Mouse (Mus musculus) midbrain, embryonic 11.5 days (tissue): ENCODE measurements around the gene Aff4. TPM values are rescaled to one million over a fixed set of nuclear protein-coding genes. Genes with fewer than 3 reads are reported as not detected.
"Not testable (repeated sequence)": the region's sequence is repeated elsewhere in the genome, so short reads cannot be mapped to it uniquely, and the experiment has no call there.

Source experiments
- ATAC-seq: fragments of 200-750 bp; cut with Nextera tagmentation; 2 replicates; pipeline ENCODE4 v1.8.0; 2017; ENCODE audit warnings: moderate TSS enrichment, moderate library complexity; ENCODE audit not compliant: low FRiP score
- DNase-seq: peaks from one replicate; pipeline ENCODE4 v3.0.0; 2015; ENCODE audit warnings: low spot score; ENCODE audit errors: missing footprints
- H3K27ac ChIP-seq: fragments of 300-500 bp; sonication (generic); 2 replicates; pipeline ENCODE4 v1.5.1; 2014; ENCODE audit warnings: low read depth, low read length
- H3K27me3 ChIP-seq: fragments of 300-500 bp; sonication (generic); 2 replicates; pipeline ENCODE4 v1.6.1; 2014; ENCODE audit warnings: mild to moderate bottlenecking, low read length, moderate library complexity, mixed read lengths; ENCODE audit not compliant: control insufficient read depth, insufficient read depth
- H3K36me3 ChIP-seq: fragments of 300-500 bp; sonication (generic); 2 replicates; pipeline ENCODE4 v1.6.1; 2014; ENCODE audit warnings: mild to moderate bottlenecking, low read length, moderate library complexity, mixed read lengths; ENCODE audit not compliant: control insufficient read depth, insufficient read depth
- H3K4me1 ChIP-seq: fragments of 300-500 bp; sonication (generic); 2 replicates; pipeline ENCODE4 v1.6.1; 2014; ENCODE audit warnings: low read length; ENCODE audit not compliant: control insufficient read depth, insufficient read depth
- H3K4me2 ChIP-seq: fragments of 300-500 bp; sonication (generic); 2 replicates; pipeline ENCODE4 v1.6.1; 2014; ENCODE audit warnings: mild to moderate bottlenecking, moderate library complexity
- H3K4me3 ChIP-seq: fragments of 300-500 bp; sonication (generic); 2 replicates; pipeline ENCODE4 v1.5.1; 2014; ENCODE audit warnings: low read depth, low read length
- H3K9ac ChIP-seq: fragments of 300-500 bp; sonication (generic); 2 replicates; pipeline ENCODE4 v1.6.1; 2014; ENCODE audit warnings: low read length
- H3K9me3 ChIP-seq: fragments of 300-500 bp; sonication (generic); 2 replicates; pipeline ENCODE4 v1.6.1; 2016; ENCODE audit warnings: low read length; ENCODE audit not compliant: control insufficient read depth
- WGBS: fragments of 180-500 bp; shearing (Covaris S2); extraction: QIAGEN DNeasy Blood & Tissue Kit; methylation state at CpG from one replicate; pipeline ENCODE4 v1.1.7; 2014; 5-methylcytosine and 5-hydroxymethylcytosine counted together
- polyA plus RNA-seq: library from polyadenylated mRNA; unstranded; fragments of >200 nt; fragmentation: Nextera tagmentation; extraction: Ambion mirVana; gene quantifications from 2 replicates; pipeline ENCODE4 v1.2.1, GENCODE M21; 2014

Aff4 gene
- polyA plus RNA-seq, 1 experiment from 2014 or later, result 43.5 TPM

GRCm38 (mm10) chr11:53332076-53332680 is 18.5 kb upstream of the Aff4 start:
- no peak overlapping the region for H3K4me3 ChIP-seq
- ATAC-seq, result no peak
- 90% methylated on average over 14 of the region's 14 CpGs for WGBS
- no peak overlapping the region for H3K4me2 ChIP-seq
- H3K9ac ChIP-seq, result no peak overlapping the region
- peak; percentile 81 for DNase-seq
- H3K9me3 ChIP-seq, result no peaks in the 10 kb centered on the region
- no peaks in the 10 kb centered on the region for H3K4me1 ChIP-seq
- peaks cover 13% of the 10 kb centered on the region for H3K36me3 ChIP-seq
- H3K27ac ChIP-seq, result no peak overlapping the region
- H3K27me3 ChIP-seq, result no peaks in the 10 kb centered on the region

GRCm38 (mm10) chr11:53335505-53336181 is 15.0 kb upstream of the Aff4 start:
- ATAC-seq (no peak), DNase-seq (no peak)
- WGBS, result 32% methylated on average over 3 of the region's 3 CpGs
- Histone ChIP-seq H3K9me3 (no peaks in the 10 kb centered on the region), H3K4me2 (no peak overlapping the region), H3K4me1 (no peaks in the 10 kb centered on the region), H3K4me3 (no peak overlapping the region), H3K27ac (no peak overlapping the region), H3K36me3 (peaks cover 4% of the 10 kb centered on the region; the same call in 1 of the 2 replicates), H3K9ac (no peak overlapping the region), H3K27me3 (no peaks in the 10 kb centered on the region)

GRCm38 (mm10) chr11:53336182-53336571 is 14.5 kb upstream of the Aff4 start:
- no peak overlapping the region for H3K4me3 ChIP-seq
- H3K27ac ChIP-seq, result no peak overlapping the region

GRCm38 (mm10) chr11:53336924-53337323 is 13.7 kb upstream of the Aff4 start:
- Histone ChIP-seq H3K4me1 (no peaks in the 10 kb centered on the region), H3K27me3 (no peaks in the 10 kb centered on the region), H3K9me3 (no peaks in the 10 kb centered on the region), H3K36me3 (no peaks in the 10 kb centered on the region), H3K9ac (no peak overlapping the region), H3K4me3 (no peak overlapping the region), H3K4me2 (no peak overlapping the region), H3K27ac (no peak overlapping the region)
- no peak for ATAC-seq
- WGBS, result 85% methylated on average over 1 of the region's 1 CpGs
- DNase-seq, result peak; percentile 71

More at GRCm38 (mm10) chr11:53336182-53336571, 14.5 kb upstream of the Aff4 start:
- H3K9me3 ChIP-seq, result no peaks in the 10 kb centered on the region
- no peak overlapping the region for H3K9ac ChIP-seq
- no peaks in the 10 kb centered on the region for H3K27me3 ChIP-seq
- H3K36me3 ChIP-seq, result peaks cover 4% of the 10 kb centered on the region; the same call in 1 of the 2 replicates
- ATAC-seq (no peak), DNase-seq (peak; percentile 35)
- H3K4me2 ChIP-seq, result no peak overlapping the region
- H3K4me1 ChIP-seq, result no peaks in the 10 kb centered on the region

- Histone ChIP-seq H3K4me3 (no peak overlapping the region), H3K9me3 (no peaks in the 10 kb centered on the region), H3K4me2 (no peak overlapping the region), H3K4me1 (no peaks in the 10 kb centered on the region), H3K27ac (no peak overlapping the region), H3K36me3 (no peaks in the 10 kb centered on the region), H3K27me3 (no peaks in the 10 kb centered on the region), H3K9ac (no peak overlapping the region)
- WGBS, result 68% methylated on average over 8 of the region's 8 CpGs
- DNase-seq, result peak; percentile 81
- ATAC-seq, result no peak
Measured at GRCm38 (mm10) chr11:53337684-53338083, 12.9 kb upstream of the Aff4 start.

GRCm38 (mm10) chr11:53341019-53341418 is 9.6 kb upstream of the Aff4 start:
- H3K4me1 ChIP-seq, ATAC-seq, H3K36me3 ChIP-seq, H3K9me3 ChIP-seq, H3K9ac ChIP-seq, H3K27me3 ChIP-seq, H3K4me2 ChIP-seq, H3K27ac ChIP-seq, H3K4me3 ChIP-seq: not testable (repeated sequence)
- peak; percentile 49 for DNase-seq
- WGBS, result 89% methylated on average over 10 of the region's 10 CpGs

GRCm38 (mm10) chr11:53342711-53343110 is 7.9 kb upstream of the Aff4 start:
- H3K27me3 ChIP-seq, result no peaks in the 10 kb centered on the region
- no peak overlapping the region for H3K4me3 ChIP-seq
- no peaks in the 10 kb centered on the region for H3K36me3 ChIP-seq
- no peaks in the 10 kb centered on the region for H3K4me1 ChIP-seq
- no peak overlapping the region for H3K27ac ChIP-seq
- ATAC-seq, result no peak
- 79% methylated on average over 5 of the region's 5 CpGs for WGBS
- H3K9ac ChIP-seq, result no peak overlapping the region
- DNase-seq, result peak; percentile 75
- H3K9me3 ChIP-seq, result no peaks in the 10 kb centered on the region
- H3K4me2 ChIP-seq, result no peak overlapping the region

- no peaks in the 10 kb centered on the region for H3K9me3 ChIP-seq
- no peaks in the 10 kb centered on the region for H3K4me1 ChIP-seq
- H3K4me2 ChIP-seq, result no peak overlapping the region
- ATAC-seq (no peak), DNase-seq (peak; percentile 79)
- H3K9ac ChIP-seq, result no peak overlapping the region
- no peaks in the 10 kb centered on the region for H3K27me3 ChIP-seq
- no peaks in the 10 kb centered on the region for H3K36me3 ChIP-seq
- no peak overlapping the region for H3K4me3 ChIP-seq
- no peak overlapping the region for H3K27ac ChIP-seq
- 53% methylated on average over 5 of the region's 5 CpGs for WGBS
Measured at GRCm38 (mm10) chr11:53345328-53345727, 5.3 kb upstream of the Aff4 start.

- DNase-seq, result peak; percentile 28
- H3K27ac ChIP-seq, result no peak overlapping the region
- ATAC-seq, result no peak
- H3K4me2 ChIP-seq, result no peak overlapping the region
- no peak overlapping the region for H3K9ac ChIP-seq
- no peaks in the 10 kb centered on the region for H3K9me3 ChIP-seq
- no peaks in the 10 kb centered on the region for H3K4me1 ChIP-seq
- H3K27me3 ChIP-seq, result no peaks in the 10 kb centered on the region
- 64% methylated on average over 2 of the region's 2 CpGs for WGBS
- no peaks in the 10 kb centered on the region for H3K36me3 ChIP-seq
- no peak overlapping the region for H3K4me3 ChIP-seq
Measured at GRCm38 (mm10) chr11:53345738-53346137, 4.9 kb upstream of the Aff4 start.
